Mouse (Mus musculus): ENCODE data around the gene Gm4450. TPM values are rescaled to one million over a fixed set of nuclear protein-coding genes. Genes with fewer than 3 reads are reported as not detected.
"Not testable (repeated sequence)": the region's sequence is repeated elsewhere in the genome, so short reads cannot be mapped to it uniquely, and the experiment has no call there.

The Gm4450 gene
- polyA plus RNA-seq (2015; fragmentation: Nextera tagmentation; extraction: Ambion mirVana): not detected in 2 replicates

GRCm38 (mm10) chr3:98457026-98457425 lies at the start of gene Gm4450:
TSS of gene Gm4450 (minus strand) at chr3:98457126.
- not testable (repeated sequence) for H3K4me2 ChIP-seq; H3K27me3 ChIP-seq; H3K9me3 ChIP-seq; ATAC-seq (ENCODE audit: insufficient number of reproducible peaks, insufficient read depth, low FRiP score, low TSS enrichment, low read depth); H3K4me3 ChIP-seq; H3K27ac ChIP-seq; H3K36me3 ChIP-seq; H3K9ac ChIP-seq; H3K4me1 ChIP-seq
- no CpG with 5 or more reads among the region's 1 CpGs for WGBS

- ATAC-seq (ENCODE audit: insufficient number of reproducible peaks, insufficient read depth, low FRiP score, low TSS enrichment, low read depth); H3K27ac ChIP-seq; H3K9ac ChIP-seq; H3K4me2 ChIP-seq; H3K4me3 ChIP-seq; H3K27me3 ChIP-seq; H3K4me1 ChIP-seq; H3K36me3 ChIP-seq; H3K9me3 ChIP-seq: not testable (repeated sequence)
Measured at GRCm38 (mm10) chr3:98497401-98497800, 40.5 kb upstream of the Gm4450 start.

DNA sequence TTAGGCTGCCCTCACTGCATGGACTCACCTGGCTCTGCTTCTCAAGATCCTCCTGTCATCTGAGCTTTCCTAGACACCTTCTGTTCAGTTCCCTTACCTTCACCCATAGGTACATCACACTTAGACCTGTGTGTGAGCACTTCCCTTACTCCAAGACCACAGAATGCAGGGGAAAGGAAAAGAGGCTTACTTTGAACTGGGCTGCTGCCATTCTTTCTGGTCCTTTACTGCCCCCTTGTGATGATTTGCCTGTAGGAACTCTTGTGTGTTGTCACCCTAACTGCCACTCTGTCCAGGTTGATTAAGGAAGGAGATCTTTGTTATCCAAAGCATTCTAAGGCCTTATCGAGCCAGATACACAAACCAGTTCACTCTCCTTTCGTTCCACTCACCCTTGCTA lies 39.8 kb upstream of the Gm4450 start:
- H3K9ac ChIP-seq; H3K4me1 ChIP-seq; H3K4me3 ChIP-seq; H3K27ac ChIP-seq; H3K27me3 ChIP-seq; H3K36me3 ChIP-seq; H3K4me2 ChIP-seq; ATAC-seq (ENCODE audit: insufficient number of reproducible peaks, insufficient read depth, low FRiP score, low TSS enrichment, low read depth); H3K9me3 ChIP-seq: not testable (repeated sequence)
- no CpG with 5 or more reads among the region's 2 CpGs for WGBS

- H3K4me1 ChIP-seq; H3K4me3 ChIP-seq; H3K27me3 ChIP-seq; H3K27ac ChIP-seq; H3K4me2 ChIP-seq; H3K9me3 ChIP-seq; ATAC-seq (ENCODE audit: insufficient number of reproducible peaks, insufficient read depth, low FRiP score, low TSS enrichment, low read depth); H3K36me3 ChIP-seq; H3K9ac ChIP-seq: not testable (repeated sequence)
Measured at GRCm38 (mm10) chr3:98495055-98495454, 38.1 kb upstream of the Gm4450 start.

GRCm38 (mm10) chr3:98494184-98494583 lies 37.3 kb upstream of the Gm4450 start:
- not testable (repeated sequence) for H3K4me2 ChIP-seq; H3K9ac ChIP-seq; H3K27me3 ChIP-seq; H3K4me1 ChIP-seq; H3K4me3 ChIP-seq; ATAC-seq (ENCODE audit: insufficient number of reproducible peaks, insufficient read depth, low FRiP score, low TSS enrichment, low read depth); H3K9me3 ChIP-seq; H3K27ac ChIP-seq; H3K36me3 ChIP-seq

GRCm38 (mm10) chr3:98471499-98471898 lies 14.6 kb upstream of the Gm4450 start:
- H3K27ac ChIP-seq; H3K9ac ChIP-seq; H3K4me2 ChIP-seq; H3K27me3 ChIP-seq; ATAC-seq (ENCODE audit: insufficient number of reproducible peaks, insufficient read depth, low FRiP score, low TSS enrichment, low read depth); H3K36me3 ChIP-seq; H3K4me3 ChIP-seq; H3K4me1 ChIP-seq; H3K9me3 ChIP-seq: not testable (repeated sequence)

- H3K9me3 ChIP-seq; H3K4me3 ChIP-seq; H3K27me3 ChIP-seq; H3K27ac ChIP-seq; H3K4me2 ChIP-seq; H3K9ac ChIP-seq; H3K36me3 ChIP-seq; H3K4me1 ChIP-seq; ATAC-seq (ENCODE audit: insufficient number of reproducible peaks, insufficient read depth, low FRiP score, low TSS enrichment, low read depth): not testable (repeated sequence)
- no CpG with 5 or more reads among the region's 1 CpGs for WGBS
Measured at GRCm38 (mm10) chr3:98471057-98471456, 14.1 kb upstream of the Gm4450 start.

DNA sequence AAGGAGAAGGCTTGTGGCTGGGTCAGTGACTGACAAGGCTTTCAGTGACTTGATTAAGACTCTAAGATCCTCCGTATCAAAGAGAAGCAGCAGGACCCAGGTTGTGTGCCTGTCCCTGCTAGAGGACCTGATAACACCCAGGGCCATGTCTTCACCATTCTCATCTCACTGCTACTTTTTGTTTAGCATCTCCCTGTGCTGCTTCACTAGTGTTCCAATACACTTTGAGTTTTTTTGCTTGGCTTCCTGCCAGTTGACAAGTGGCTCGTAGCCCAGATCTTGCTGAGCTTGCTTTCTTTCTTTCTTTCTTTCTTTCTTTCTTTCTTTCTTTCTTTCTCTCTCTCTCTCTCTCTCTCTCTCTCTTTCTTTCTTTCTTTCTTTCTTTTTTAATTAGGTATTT lies 12.4 kb upstream of the Gm4450 start:
- H3K4me2 ChIP-seq; ATAC-seq (ENCODE audit: insufficient number of reproducible peaks, insufficient read depth, low FRiP score, low TSS enrichment, low read depth); H3K36me3 ChIP-seq; H3K9me3 ChIP-seq; H3K9ac ChIP-seq; H3K27ac ChIP-seq; H3K4me1 ChIP-seq; H3K27me3 ChIP-seq; H3K4me3 ChIP-seq: not testable (repeated sequence)
- WGBS: 56% methylated on average over 1 of the region's 2 CpGs

DNA sequence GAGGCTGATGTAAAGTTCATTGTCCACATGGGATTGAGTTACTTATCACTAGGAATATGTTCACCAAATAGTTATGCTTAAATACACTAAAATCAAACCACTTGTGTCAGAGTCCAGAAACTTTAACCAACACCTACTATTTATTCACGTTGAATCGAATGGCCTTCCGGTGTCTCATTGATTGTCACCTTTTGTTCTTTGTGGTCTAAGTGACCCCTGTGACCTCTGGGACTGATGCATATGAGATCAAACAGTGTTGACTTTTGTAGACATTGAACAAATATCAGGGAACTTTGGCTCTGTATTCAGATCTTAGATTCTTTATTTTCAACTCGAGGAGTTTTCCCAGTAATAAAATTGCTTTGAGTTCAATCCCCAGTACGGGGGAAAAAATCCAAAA lies 3.1 kb downstream of the Gm4450 start:
- not testable (repeated sequence) for H3K36me3 ChIP-seq; H3K27ac ChIP-seq; H3K9me3 ChIP-seq; H3K27me3 ChIP-seq; H3K4me1 ChIP-seq; ATAC-seq (ENCODE audit: insufficient number of reproducible peaks, insufficient read depth, low FRiP score, low TSS enrichment, low read depth); H3K4me3 ChIP-seq; H3K4me2 ChIP-seq; H3K9ac ChIP-seq
- 79% methylated on average over 5 of the region's 5 CpGs for WGBS

GRCm38 (mm10) chr3:98443924-98444323 lies 13.0 kb downstream of the Gm4450 start:
- not testable (repeated sequence) for H3K4me3 ChIP-seq; H3K27me3 ChIP-seq; H3K36me3 ChIP-seq; H3K9ac ChIP-seq; H3K4me1 ChIP-seq; H3K9me3 ChIP-seq; H3K4me2 ChIP-seq; H3K27ac ChIP-seq; ATAC-seq (ENCODE audit: insufficient number of reproducible peaks, insufficient read depth, low FRiP score, low TSS enrichment, low read depth)
- 69% methylated on average over 1 of the region's 1 CpGs for WGBS

DNA sequence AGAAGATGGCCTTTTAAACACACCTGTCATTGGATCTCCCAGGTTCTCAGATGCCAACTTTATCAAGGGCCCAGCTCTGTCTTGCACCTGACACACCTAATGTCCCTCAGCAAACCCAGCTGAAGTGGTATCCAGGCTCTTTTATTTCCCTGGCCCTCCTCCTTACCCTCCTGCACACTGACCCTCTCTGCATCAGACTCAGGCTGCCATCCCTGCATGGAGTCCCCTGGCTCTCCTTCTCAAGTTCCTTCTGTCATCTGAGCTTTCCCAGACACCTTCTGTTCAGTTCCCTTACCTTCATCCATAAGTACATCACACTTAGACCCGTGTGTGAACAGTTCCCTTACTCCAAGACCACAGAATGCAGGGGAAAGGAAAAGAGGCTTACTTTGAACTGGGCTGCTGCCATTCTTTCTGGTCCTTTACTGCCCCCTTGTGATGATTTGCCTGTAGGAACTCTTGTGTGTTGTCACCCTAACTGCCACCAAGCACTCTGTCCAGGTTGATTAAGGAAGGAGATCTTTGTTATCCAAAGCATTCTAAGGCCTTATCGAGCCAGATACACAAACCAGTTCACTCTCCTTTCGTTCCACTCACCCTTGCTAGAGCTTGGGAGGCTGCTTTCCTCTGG lies 13.7 kb downstream of the Gm4450 start:
- not testable (repeated sequence) for H3K9ac ChIP-seq; H3K27ac ChIP-seq; H3K4me2 ChIP-seq; H3K4me1 ChIP-seq; H3K27me3 ChIP-seq; H3K4me3 ChIP-seq; H3K36me3 ChIP-seq; ATAC-seq (ENCODE audit: insufficient number of reproducible peaks, insufficient read depth, low FRiP score, low TSS enrichment, low read depth); H3K9me3 ChIP-seq
- 12% methylated on average over 3 of the region's 3 CpGs for WGBS

DNA sequence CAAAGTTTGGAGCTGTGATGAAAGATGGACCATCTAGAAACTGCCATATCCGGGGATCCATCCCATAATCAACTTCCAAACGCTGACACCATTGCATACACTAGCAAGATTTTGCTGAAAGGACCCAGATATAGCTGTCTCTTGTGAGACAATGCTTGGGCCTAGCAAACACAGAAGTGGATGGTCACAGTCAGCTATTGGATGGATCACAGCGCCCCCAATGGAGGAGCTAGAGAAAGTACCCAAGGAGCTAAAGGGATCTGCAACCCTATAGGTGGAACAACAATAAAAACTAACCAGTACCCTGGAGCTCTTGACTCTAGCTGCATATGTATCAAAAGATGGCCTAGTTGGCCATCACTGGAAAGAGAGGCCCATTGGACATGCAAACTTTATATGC lies 14.7 kb downstream of the Gm4450 start:
- not testable (repeated sequence) for H3K4me3 ChIP-seq; ATAC-seq (ENCODE audit: insufficient number of reproducible peaks, insufficient read depth, low FRiP score, low TSS enrichment, low read depth); H3K9ac ChIP-seq; H3K27ac ChIP-seq; H3K4me1 ChIP-seq; H3K36me3 ChIP-seq; H3K4me2 ChIP-seq; H3K9me3 ChIP-seq; H3K27me3 ChIP-seq
- 41% methylated on average over 3 of the region's 3 CpGs for WGBS

- H3K9me3 ChIP-seq: no peaks in the 10 kb centered on the region
- no peak overlapping the region for H3K4me2 ChIP-seq
- H3K27ac ChIP-seq: no peak overlapping the region
- no peak overlapping the region for H3K4me3 ChIP-seq
- WGBS: 82% methylated on average over 1 of the region's 1 CpGs
- no peak for ATAC-seq (ENCODE audit: insufficient number of reproducible peaks, insufficient read depth, low FRiP score, low TSS enrichment, low read depth)
- no peaks in the 10 kb centered on the region for H3K36me3 ChIP-seq
- H3K27me3 ChIP-seq: no peaks in the 10 kb centered on the region
- no peaks in the 10 kb centered on the region for H3K4me1 ChIP-seq
- H3K9ac ChIP-seq: no peak overlapping the region
Measured at GRCm38 (mm10) chr3:98435030-98435429, 21.9 kb downstream of the Gm4450 start.
